Mouse (Mus musculus) frontal cortex, adult 2 months (tissue): ENCODE data around the gene Zp3. TPM values are rescaled to one million over a fixed set of nuclear protein-coding genes. Genes with fewer than 3 reads are reported as not detected.

ENCODE experiments used
- DNase-seq, 2 experiments: peaks; one replicate each; pipeline ENCODE4 v3.0.0; 2022; ENCODE audit warnings: low spot score in 1 of 2; ENCODE audit errors: extremely low spot score in 1 of 2
- polyA plus RNA-seq: library from polyadenylated mRNA; depleted of rRNA; stranded (reverse); fragments of >200 nt; gene quantifications from 2 replicates; pipeline ENCODE4 v1.2.3, GENCODE M21; 2012; rRNA removed

Gene Zp3
- 0.06 TPM in 1 of 2 replicates, not detected in the other for polyA plus RNA-seq

DNA sequence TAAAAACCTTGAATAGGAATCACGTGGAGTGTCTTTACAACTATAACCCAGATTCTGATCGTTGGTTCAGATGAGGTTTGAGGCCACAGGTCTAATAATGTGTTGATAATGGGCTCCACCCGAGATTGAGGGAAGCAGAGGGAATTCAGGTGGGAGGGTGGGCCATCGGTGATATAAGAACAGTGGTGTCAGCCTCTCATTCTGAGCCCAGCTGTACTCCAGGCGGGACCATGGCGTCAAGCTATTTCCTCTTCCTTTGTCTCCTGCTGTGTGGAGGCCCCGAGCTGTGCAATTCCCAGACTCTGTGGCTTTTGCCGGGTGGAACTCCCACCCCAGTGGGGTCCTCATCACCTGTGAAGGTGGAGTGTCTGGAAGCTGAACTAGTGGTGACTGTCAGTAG lies at the start of gene Zp3:
Gene Zp3 (plus strand): TSS at position 196 of the 400 bp plus-strand sequence.
- DNase-seq = no peak

DNA sequence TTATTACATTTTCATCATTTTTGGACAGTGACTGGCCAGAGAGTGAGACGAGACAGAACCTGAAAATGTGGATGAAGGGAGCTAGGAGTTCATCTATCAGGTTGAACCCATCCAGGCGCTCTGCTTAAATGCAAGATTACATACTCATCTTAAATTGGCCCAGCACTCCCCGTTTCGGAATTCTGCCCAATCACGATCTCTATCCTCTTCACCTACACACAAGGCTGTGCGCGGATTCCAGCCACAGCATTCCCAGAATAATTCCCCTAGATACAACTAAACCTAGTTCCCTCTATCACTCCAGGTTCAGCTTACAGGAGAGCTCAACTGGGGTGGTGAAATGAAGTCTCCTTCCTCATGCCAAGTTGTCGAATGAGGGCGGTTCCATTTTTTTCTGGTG lies 48.4 kb upstream of the Zp3 start:
- DNase-seq = peak in 1 of 2 experiments; percentile 68

DNA sequence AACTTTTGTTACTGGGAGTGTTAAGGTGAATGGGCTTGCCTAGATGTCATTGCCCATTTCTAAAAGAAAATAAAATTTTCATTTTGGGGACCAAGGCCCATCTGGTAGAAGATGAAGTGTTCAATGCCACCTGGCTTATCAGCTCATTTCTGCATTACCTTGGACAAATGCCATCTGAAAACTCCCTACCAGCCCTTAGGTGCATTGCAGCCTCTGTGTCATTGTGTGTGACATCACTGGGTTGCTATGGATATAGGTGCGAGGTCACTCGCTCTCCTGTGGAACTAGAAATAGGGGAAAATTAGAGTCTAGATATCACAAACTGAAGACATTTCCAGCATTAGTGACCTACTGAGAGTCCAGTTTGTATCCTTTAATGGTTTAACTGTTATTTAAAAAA lies 47.5 kb upstream of the Zp3 start:
- DNase-seq = no peak

DNA sequence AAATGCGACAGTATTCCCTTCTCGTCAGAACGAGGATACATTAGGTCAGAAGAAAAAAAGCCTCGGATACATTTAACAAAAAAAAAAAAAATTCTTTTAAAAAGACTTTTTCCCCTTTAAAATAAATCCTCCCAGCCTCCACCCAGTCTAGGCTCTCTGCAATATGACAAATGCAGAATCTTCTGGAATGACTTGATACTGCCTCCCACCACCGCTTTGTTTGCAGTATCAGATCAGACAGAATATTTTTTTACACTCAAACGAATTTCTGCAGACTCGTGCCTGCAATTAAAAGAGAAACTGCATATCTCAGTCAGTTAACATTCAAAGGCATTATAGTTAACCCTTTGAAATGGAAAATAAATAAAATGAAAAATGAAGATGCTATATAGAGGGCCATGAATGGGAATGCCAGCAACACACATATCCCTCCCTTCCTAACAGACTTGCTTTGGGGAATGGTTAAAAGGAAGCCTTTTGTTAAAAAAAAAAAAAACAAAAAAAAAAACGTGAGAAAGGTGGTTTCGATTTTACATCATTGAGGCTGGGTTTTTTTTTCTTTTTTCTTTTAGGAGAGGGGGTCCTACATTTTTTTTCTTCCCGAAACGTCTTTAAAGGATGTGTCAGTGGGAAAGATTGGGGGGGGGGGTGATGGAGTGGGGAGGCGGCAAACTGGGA lies 46.5 kb upstream of the Zp3 start:
- peak in 1 of 2 experiments; percentile 44 for DNase-seq

DNA sequence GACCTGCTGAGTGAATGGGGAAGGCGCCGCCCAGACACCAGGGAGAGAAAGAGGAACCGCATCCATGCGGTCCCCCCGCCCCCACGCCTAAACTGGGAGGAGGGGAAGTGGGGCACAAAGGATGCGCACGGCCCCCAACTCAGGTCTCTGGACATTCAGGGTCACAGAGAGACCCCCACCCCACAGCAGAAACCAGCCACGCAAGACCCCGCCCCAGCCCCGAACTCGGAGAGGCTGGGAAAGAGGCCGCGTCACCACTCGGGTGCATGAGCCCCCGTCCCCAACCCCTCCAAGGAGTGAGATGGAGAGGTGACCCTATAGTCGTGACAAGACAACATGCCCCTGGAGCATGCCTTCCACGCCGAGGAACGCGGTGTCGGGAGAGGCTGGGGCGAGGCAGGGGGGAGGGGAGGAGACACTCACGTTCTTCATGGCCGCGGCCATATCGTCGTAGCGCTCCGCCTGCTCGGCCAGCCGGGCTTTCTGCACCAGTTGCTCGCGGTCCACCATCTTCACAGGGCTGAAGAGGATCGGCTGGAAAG lies 45.9 kb upstream of the Zp3 start:
- DNase-seq = peak; percentile 50 to 73

DNA sequence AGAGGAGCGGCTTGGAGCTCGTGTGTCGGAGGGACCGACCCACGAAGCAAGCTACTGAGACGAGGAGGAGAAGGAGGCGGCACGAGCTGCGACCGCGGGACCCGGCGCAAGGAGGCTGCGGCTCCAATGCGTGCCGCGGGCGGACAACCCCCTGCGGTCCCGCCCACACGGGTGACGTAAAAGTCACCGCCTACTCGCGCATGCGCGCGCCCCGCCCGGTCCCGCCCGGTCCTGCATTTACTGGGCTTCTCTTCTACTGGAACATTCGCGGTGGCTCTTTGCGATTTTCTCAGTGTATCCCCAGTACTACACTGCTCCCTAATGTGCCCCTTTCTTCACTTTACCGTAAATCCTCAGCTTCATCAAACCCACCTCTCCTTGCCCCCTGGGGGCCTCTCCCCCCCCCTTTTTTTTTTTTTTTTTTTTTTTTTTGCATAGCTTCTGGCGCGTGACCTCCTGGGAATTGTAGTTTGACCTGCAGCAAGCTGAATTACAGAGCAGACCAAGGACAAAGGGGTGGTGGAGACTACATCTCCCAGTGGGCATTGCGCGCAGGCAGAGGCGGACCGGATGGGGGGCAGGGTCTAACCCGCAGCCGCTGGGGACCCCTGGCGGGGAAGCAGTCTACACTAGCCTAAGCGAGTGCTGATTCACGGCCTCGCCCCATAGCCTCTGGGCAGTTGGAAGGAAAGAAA lies 45.3 kb upstream of the Zp3 start, which contains the start of gene Ywhag:
Gene Ywhag (minus strand): TSS at position 136 of the 695 bp plus-strand sequence.
- DNase-seq = peak; percentile 94 to 98

DNA sequence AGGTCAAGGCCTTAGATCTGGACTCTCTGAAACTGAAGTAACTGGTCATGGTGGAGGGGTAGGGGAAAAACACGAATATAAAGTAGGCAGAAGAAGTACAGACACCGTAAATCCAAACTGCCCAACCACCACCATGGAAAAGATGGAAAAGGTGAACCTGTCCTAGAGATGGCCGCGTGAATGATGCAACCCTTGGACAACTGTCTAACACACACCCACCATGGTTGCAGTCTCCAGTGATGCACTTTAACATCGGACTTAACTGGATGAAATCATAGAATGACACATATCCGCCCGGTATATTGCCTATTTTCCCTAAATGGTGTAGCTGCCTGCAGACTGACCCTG lies 44.7 kb upstream of the Zp3 start:
- DNase-seq = no peak

DNA sequence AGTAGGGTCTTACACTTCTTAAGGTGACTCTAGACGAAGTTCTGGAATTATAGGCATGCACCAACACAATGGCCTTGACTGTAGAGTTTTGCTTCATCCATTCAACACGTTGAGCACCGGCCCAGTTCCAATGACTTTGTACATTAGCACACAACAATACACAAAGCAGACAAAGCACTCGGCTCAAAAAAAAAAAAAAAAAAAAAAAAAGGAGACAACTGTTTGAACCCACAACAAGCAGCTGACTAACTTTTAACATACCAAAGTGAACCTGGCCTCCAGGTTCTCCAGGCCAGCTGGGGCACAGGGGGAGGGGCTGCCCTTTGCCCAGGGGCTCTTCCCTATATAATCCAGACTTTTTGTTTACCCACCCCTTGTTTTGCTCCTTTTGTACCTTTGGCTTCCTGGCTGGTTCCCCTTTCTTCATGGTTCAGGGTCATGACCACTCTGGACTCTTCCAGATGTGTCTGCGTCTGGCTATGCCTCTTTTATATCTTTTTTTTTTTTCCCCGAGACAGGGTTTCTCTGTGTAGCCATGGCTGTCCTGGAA lies 44.2 kb upstream of the Zp3 start:
- DNase-seq = no peak

DNA sequence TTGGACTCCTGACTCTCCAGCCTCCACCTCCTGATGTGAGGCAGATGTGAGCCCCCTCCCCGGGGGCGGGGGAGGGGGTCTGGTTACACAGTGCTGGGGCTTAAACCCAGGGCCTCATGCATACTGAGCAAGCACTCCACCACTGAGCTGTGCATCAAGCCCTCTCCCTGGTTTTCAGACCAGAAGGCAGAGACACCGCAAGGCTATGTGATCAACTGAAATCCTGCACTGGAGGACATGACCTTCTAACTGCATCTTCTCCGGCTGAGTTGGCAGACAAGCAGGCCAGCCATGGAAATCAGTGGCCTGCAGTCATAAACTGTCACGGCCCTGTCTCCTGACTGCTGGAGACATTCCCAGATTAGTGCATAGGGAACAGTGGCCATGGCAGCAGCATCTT lies 39.3 kb upstream of the Zp3 start:
- DNase-seq = no peak

DNA sequence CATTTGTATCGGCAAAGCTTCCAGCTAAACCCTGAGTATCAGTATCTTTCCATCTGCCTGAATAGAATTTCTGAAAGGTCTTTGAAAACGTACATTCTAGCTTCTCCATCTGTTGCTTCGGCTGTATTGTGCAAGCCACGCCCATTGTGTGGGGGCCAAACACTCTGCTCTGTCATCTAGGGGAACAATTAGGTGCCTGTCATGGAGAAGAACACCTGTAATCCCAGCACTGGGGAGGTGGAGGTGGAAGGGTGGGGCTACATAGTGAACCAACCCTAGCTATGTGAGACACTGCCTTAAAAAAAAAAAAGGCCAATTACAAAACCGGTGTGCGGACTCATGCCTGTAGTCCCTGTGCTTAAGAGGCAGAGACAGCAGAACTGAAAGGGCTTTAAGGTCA lies 37.2 kb upstream of the Zp3 start:
- DNase-seq = no peak

DNA sequence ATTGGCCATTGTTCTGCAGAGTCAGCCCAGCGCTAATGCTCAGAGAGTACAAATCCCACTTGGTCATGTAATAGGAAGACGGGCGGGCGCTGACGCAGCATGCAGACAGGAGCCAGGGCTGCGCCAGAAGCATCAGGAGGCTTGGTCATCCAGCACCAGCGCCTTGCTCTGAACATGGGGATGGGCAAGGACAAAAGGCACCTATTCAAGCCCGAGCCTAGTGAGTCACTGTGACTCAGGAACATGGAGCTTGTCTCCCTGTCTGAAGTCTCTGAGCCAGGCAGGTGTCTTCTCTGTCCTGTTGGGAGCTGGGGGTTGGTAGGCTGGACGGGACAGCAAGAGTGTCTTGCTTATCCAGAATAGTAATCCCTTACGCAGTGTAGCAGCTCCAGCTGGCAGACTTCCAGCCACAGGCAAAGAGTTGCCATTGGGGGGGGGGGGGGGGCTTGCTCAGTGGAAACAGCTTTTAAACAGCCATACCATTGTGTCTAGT lies 33.9 kb upstream of the Zp3 start:
- DNase-seq = no peak

DNA sequence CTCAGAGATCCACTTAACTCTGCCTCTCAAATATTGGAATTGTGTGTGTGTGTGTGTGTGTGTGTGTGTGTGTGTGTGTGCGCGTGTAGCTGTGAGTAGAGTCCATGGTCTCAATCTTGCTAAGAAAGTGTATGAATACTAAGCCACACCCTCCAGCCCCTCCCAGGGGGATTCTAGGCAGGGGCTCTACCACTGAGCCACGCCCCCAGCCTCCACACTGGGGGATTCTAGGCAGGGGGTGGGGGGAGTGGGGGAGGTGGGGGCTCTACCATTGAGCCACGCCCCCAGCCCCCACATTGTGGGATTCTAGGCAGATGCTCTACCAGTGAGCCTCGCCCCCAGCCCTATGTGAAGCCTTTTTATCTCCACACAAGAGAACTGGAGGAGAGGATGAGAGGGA lies 33.3 kb upstream of the Zp3 start:
- DNase-seq = no peak

DNA sequence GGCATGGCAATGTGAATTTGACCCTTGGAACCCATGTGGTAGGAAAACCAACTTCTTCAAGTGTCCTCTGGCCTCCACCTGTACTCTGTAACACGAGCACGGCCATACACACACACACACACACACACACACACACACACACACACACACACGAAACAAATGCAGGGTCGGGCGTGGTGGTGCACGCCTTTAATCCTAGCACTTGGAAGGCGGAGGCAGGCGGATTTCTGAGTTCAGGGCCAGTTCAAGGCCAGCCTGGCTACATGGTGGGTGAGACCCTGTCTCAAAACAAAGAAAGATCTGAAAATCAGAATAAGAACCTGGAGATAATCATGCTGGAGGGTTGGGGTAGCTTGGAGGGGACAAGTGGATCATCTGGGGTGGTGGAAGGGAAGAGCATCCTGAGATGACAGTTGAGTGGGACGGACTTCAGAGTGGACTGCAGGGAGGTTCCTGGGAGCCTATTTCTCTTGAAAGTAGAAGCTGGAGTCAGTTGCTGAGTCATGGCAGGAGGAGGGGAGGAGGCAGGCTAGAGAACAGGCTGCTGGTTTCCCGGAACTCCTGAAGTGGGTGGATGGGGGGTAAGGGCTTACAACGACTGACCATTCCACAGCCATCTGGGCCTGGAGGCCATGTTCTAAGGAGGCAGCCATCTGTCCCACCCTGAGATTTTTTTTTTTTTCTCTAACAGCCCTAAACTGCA lies 29.0 kb upstream of the Zp3 start:
- DNase-seq = no peak

DNA sequence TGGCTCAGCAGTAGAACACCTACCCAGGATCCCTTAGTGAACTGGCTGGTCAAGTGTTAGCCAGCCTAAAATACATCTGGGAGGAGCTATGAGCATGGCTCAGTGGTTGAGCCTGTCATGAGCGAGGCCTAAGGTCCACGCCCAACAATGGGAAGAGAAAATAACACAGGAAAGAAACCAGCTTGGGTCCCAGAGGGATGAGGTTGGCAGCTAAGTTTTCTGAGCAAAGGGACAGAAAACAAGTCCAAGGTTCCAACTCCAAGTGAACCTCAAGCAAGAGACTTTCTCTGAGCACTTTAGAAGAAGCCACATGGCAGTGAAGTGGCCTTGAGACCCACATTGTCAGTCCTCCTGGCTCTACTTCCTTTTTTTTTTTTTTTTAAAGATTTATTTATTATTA lies 28.2 kb upstream of the Zp3 start:
- no peak for DNase-seq

DNA sequence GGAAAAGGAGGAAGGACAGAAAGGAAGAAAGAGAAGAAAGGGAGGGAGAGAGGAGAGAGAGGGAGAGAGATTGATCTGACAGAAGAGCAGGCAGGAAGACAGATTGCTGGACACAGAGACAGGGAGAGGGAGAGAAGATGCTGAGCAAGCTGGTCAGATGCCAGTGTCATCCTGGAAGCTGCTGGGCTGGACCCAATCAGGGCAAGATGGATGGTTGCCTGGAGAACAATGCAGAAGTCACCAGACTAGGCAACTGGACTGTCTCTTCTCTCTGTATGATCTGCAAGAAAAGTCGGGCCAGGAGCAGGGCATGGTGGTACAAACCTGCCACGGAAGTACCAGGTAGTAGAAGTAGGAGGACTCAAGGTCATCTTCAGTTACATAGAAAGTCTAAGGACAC lies 27.1 kb upstream of the Zp3 start:
- DNase-seq = no peak

DNA sequence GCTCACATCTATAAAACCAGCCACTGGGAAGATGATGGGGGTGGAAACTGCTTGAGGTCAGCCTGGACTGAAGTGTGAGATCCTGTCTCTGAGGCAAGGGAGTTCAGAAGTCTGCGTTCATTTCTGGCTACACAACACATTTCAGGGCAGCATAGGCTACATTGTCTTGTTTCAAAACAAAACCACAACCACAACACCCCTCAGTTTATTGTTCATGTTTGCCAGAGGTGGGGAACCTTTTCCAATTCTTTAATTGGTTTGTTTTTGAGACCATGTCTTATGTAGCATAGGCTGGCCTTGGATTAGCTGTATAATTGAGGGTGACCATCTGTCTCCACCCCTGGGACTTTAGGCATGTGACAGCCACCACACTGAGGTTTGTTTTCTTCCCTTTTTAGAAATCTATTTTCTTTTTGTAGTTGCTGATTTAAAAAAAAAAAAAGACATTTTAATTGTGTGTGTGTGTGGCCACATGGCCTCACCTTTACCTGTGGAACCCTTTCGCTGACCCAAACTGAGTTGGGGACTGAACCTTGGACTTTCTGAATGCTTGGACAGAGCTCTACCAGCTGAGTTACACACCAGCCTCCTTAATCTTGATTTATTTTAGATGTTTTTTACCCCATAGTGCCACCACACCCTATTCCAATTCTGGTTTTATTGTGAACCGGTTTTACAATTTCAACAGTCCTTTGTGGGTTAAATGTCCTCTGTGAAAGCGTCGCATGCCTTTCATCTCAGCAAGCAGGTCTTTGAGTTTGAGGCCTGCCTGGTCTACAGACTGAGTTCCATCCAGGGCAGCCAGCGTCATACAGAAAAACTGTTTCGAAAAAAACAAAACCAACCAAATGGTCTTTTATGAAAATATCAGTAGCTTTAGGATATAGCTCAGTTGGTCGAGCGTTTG lies 23.3 kb upstream of the Zp3 start:
- DNase-seq = no peak

DNA sequence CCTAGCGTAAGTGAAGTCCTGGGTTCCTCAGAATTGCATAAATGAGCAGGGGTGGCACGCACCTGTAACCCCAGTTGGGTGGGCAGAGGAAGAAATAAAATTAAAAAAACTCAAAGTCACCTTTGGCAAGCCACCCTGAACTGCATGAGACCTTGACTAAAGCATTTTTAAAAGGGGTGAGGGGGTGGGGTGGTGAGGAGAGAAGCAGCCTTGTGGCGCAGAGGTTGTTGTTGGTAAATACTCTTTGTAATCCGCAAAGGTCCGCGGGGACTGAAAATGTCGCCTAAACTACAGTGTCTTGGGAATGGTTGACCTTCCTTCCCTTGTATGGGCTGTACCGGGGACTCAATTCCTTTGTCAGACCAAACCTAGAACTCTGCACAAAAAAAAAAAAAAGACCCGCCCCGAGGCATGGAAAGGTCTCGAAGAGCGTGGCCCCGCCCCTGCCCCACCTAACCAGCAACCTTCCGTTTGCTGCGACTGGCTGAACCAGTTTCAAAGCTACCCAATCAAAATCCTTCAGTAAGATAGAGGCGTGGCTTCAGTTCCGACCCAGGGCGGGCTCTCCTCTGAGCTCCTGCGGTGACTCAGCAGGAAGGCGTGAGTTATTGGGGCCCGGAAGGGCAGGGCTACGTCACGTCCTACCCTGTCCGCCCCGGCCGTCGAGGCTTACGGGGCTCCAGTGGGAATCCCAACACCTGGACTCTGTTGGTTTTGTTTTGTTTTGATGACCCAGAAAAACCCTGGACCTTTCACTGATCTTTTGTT lies 22.5 kb upstream of the Zp3 start:
- peak; percentile 95 to 96 for DNase-seq

DNA sequence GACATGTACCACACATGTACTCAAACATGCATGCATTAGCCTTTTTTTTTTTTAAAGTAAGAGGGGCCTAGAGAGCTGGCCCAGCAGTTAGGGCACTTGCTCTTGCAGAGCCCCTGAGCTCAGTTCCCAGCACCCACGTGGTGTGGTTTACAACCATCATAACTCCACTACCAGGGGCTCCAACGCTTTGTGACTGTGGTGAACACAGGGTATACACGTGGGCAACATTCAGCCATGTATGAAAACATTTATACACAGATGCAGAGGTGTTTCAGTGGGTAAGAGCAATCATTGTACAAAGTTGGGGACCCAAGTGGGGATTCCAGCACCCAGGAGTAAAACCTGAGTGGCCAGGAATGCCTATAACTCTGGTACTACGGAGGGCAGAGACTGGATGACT lies 21.5 kb upstream of the Zp3 start:
- DNase-seq = no peak

DNA sequence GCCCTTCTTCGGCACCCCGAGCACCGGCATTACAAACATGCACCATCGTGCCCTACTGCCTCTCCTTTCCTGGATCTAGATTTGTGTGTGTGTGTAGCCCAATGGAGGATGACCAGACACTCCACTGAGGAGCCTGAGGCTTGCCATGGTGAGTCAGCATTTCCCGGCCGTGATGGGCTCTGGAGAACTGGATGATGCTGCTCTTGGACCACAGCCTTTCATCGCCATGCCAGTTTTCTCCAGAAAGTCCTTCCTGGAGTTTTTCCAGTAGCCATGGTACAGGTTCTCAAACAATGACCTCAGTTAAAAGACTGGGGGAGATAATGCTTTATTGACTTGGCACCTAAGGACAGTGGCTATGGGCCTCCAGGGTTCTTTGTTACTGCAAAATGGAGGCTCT lies 20.0 kb upstream of the Zp3 start:
- no peak for DNase-seq
